Mouse (Mus musculus): ENCODE results near the gene Mepe. TPM values are rescaled to one million over a fixed set of nuclear protein-coding genes. Genes with fewer than 3 reads are reported as not detected.

The Mepe gene
- polyA plus RNA-seq, 1 experiment from 2014 or later = 0.12 TPM

DNA sequence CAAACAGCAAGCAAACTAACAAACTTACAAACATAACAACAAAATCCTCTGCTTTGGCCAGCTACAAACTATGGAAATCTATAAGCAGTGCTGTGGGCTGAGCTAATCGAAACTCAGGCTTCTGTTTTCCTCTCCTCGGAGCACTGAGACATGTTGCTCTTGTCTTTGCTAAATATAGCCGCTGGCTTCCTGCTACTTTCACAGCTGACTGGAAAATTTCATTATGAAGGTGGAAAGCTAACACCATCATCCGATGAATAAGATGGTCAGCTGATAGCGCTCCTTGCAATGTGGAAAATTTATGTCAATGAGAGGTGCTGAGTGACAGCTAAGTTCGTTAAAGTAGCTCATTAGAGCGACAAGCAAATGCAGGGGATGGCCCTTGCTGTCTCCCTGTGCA lies 33.5 kb downstream of the Mepe start:
- no peak for ATAC-seq (ENCODE audit: insufficient number of reproducible peaks, low FRiP score, low TSS enrichment, low read depth)
- H3K4me1 ChIP-seq = peaks cover 5% of the 10 kb centered on the region; the same call in 1 of the 2 replicates
- 33% methylated on average over 7 of the region's 7 CpGs for WGBS

DNA sequence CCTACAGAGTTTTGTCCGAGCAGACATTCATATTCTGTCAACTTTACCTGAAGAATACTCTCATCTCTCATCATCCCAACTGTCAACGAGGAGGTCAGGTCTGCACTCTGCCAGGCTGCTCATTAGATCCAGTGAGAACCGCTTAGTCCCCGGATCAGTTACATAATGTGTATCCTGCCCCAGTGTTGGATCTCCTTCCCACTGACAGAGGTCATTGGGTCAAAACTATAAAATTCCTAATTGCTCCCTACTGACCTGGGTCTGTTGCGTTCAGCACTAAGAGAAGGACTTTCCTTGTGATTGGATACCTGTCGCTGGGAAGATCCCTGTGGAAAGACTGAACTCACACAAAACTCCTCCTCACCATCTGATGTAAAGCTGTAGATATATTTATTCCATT lies 34.1 kb downstream of the Mepe start:
- ATAC-seq (ENCODE audit: insufficient number of reproducible peaks, low FRiP score, low TSS enrichment, low read depth) = no peak
- Histone ChIP-seq H3K4me2 (no peak overlapping the region), H3K4me3 (no peak overlapping the region), H3K36me3 (no peaks in the 10 kb centered on the region), H3K9me3 (no peaks in the 10 kb centered on the region), H3K27ac (no peak overlapping the region), H3K27me3 (no peaks in the 10 kb centered on the region), H3K9ac (no peak overlapping the region), H3K4me1 (peaks cover 5% of the 10 kb centered on the region; the same call in 1 of the 2 replicates)
- WGBS = 21% methylated on average over 6 of the region's 6 CpGs

More for the DNA sequence above, 33.5 kb downstream of the Mepe start:
- Histone ChIP-seq H3K9me3 (no peaks in the 10 kb centered on the region), H3K4me2 (no peak overlapping the region), H3K4me3 (no peak overlapping the region), H3K27ac (no peak overlapping the region), H3K27me3 (no peaks in the 10 kb centered on the region), H3K36me3 (no peaks in the 10 kb centered on the region), H3K9ac (no peak overlapping the region)

GRCm38 (mm10) chr5:104370580-104370979 lies 45.5 kb downstream of the Mepe start:
- no peak for ATAC-seq (ENCODE audit: insufficient number of reproducible peaks, low FRiP score, low TSS enrichment, low read depth)
- Histone ChIP-seq H3K4me1 (0 out of 2 replicates have a peak, but pooled peaks cover 3% of the 10 kb centered on the region), H3K9ac (no peak overlapping the region), H3K4me2 (no peak overlapping the region), H3K4me3 (no peak overlapping the region), H3K27me3 (no peaks in the 10 kb centered on the region), H3K36me3 (no peaks in the 10 kb centered on the region), H3K27ac (no peak overlapping the region), H3K9me3 (no peaks in the 10 kb centered on the region)
- 53% methylated on average over 5 of the region's 5 CpGs for WGBS

- 0 out of 2 replicates have a peak, but pooled peaks cover 3% of the 10 kb centered on the region for H3K4me1 ChIP-seq
- 82% methylated on average over 4 of the region's 4 CpGs for WGBS
- H3K27ac ChIP-seq = no peak overlapping the region
- ATAC-seq (ENCODE audit: insufficient number of reproducible peaks, low FRiP score, low TSS enrichment, low read depth) = no peak
- no peak overlapping the region for H3K4me3 ChIP-seq
- H3K36me3 ChIP-seq = no peaks in the 10 kb centered on the region
- no peak overlapping the region for H3K9ac ChIP-seq
- no peak overlapping the region for H3K4me2 ChIP-seq
- H3K9me3 ChIP-seq = no peaks in the 10 kb centered on the region
- H3K27me3 ChIP-seq = no peaks in the 10 kb centered on the region
Observed at GRCm38 (mm10) chr5:104371284-104371683, 46.2 kb downstream of the Mepe start.

DNA sequence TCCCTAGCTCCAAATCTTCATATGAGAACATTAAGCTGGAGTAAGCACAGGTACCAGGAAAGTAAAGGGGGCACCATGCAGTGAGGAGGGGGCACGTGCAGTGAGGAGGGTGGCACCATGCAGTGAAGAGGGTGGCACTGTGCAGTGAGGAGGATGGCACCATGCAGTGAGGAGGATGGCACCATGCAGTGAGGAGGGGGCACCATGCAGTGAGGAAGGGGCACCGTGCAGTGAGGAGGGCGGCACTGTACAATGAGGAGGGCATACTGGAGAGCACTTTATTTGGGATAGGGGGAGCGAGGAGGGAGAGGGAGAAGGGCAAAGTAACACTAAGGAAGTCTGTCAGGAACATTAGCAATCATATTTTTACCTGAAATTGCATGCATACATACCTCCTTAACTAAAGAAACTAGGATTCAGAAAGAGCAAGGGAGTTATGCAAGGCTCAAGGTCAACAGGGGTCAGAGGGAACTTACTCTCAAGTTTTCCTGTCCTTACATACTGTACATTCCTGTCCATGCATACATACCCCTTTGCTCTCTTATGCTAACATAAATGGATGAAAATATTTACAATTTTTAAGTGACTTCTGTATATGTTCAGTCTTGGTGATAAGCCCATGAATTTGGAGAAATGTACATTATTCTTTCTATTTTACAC lies 48.6 kb downstream of the Mepe start:
- no peaks in the 10 kb centered on the region for H3K36me3 ChIP-seq
- H3K27me3 ChIP-seq = no peaks in the 10 kb centered on the region
- WGBS = 87% methylated on average over 4 of the region's 4 CpGs
- 0 out of 2 replicates have a peak, but pooled peaks cover 3% of the 10 kb centered on the region for H3K4me1 ChIP-seq
- no peak overlapping the region for H3K27ac ChIP-seq
- ATAC-seq (ENCODE audit: insufficient number of reproducible peaks, low FRiP score, low TSS enrichment, low read depth) = no peak
- no peak overlapping the region for H3K4me3 ChIP-seq
- no peak overlapping the region for H3K9ac ChIP-seq
- no peaks in the 10 kb centered on the region for H3K9me3 ChIP-seq
- no peak overlapping the region for H3K4me2 ChIP-seq

DNA sequence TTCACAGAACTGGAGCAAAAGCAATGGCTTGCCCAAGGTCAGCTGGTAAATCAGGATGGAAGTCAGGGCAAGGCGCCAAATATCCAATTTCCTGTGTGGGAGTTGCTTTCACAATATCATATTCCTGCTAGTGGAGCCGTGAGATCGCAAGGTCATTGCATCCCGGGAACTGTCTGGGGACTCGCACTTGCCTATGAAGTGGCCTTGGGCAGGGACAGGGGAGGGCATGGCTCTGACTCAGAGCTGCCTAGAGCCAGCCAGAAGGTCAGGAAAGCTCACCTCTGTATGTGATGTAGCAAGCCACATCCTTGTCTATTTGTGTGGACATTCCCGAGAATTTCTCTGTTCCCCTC lies 49.2 kb downstream of the Mepe start:
- Histone ChIP-seq H3K4me3 (no peak overlapping the region), H3K9me3 (no peaks in the 10 kb centered on the region), H3K4me2 (no peak overlapping the region), H3K4me1 (0 out of 2 replicates have a peak, but pooled peaks cover 3% of the 10 kb centered on the region), H3K9ac (no peak overlapping the region), H3K27me3 (no peaks in the 10 kb centered on the region), H3K27ac (no peak overlapping the region), H3K36me3 (no peaks in the 10 kb centered on the region)
- 35% methylated on average over 6 of the region's 6 CpGs for WGBS
- ATAC-seq (ENCODE audit: insufficient number of reproducible peaks, low FRiP score, low TSS enrichment, low read depth) = 0 out of 2 replicates have a peak, but pooled peaks have one; percentile 48

GRCm38 (mm10) chr5:104375132-104375531 lies 50.0 kb downstream of the Mepe start:
- 20% methylated on average over 2 of the region's 2 CpGs for WGBS
- Histone ChIP-seq H3K9me3 (no peaks in the 10 kb centered on the region), H3K36me3 (no peaks in the 10 kb centered on the region), H3K4me2 (no peak overlapping the region), H3K27me3 (no peaks in the 10 kb centered on the region), H3K27ac (no peak overlapping the region), H3K4me1 (0 out of 2 replicates have a peak, but pooled peaks cover 3% of the 10 kb centered on the region), H3K4me3 (no peak overlapping the region), H3K9ac (no peak overlapping the region)
- no peak for ATAC-seq (ENCODE audit: insufficient number of reproducible peaks, low FRiP score, low TSS enrichment, low read depth)

GRCm38 (mm10) chr5:104376890-104377289 lies 51.8 kb downstream of the Mepe start:
- no peak for ATAC-seq (ENCODE audit: insufficient number of reproducible peaks, low FRiP score, low TSS enrichment, low read depth)
- H3K9ac ChIP-seq = no peak overlapping the region
- no peaks in the 10 kb centered on the region for H3K27me3 ChIP-seq
- no peaks in the 10 kb centered on the region for H3K9me3 ChIP-seq
- no peak overlapping the region for H3K27ac ChIP-seq
- H3K4me1 ChIP-seq = 0 out of 2 replicates have a peak, but pooled peaks cover 3% of the 10 kb centered on the region
- no peak overlapping the region for H3K4me2 ChIP-seq
- no peaks in the 10 kb centered on the region for H3K36me3 ChIP-seq
- H3K4me3 ChIP-seq = no peak overlapping the region
- WGBS = 73% methylated on average over 1 of the region's 1 CpGs

DNA sequence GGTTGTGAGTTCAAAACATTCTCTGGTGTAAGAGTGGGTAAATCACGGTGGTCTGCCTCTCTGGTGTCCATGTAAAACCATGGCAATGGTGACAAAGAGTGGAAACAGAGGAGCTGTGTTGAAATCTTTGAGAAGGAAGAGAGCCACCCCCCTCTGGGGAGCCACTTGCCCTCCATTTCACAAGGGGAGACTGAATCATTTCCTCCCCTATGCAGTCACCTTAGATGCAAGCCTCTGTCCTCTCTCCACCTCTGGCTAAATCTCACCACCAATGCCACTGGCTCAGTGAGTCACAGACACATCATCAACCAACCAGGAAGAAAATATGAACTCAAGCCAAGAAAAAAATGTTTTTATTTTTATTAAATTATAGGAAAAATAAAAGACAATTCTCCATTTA lies 55.4 kb downstream of the Mepe start:
- WGBS = 81% methylated on average over 1 of the region's 1 CpGs
- no peaks in the 10 kb centered on the region for H3K36me3 ChIP-seq
- no peak overlapping the region for H3K9ac ChIP-seq
- H3K9me3 ChIP-seq = no peaks in the 10 kb centered on the region
- ATAC-seq (ENCODE audit: insufficient number of reproducible peaks, low FRiP score, low TSS enrichment, low read depth) = no peak
- H3K4me2 ChIP-seq = no peak overlapping the region
- no peaks in the 10 kb centered on the region for H3K4me1 ChIP-seq
- no peak overlapping the region for H3K27ac ChIP-seq
- H3K4me3 ChIP-seq = no peak overlapping the region
- H3K27me3 ChIP-seq = no peaks in the 10 kb centered on the region

- no peak for ATAC-seq (ENCODE audit: insufficient number of reproducible peaks, low FRiP score, low TSS enrichment, low read depth)
- 54% methylated on average over 5 of the region's 7 CpGs for WGBS
- no peak overlapping the region for H3K4me2 ChIP-seq
Observed at GRCm38 (mm10) chr5:104381671-104382070, 56.5 kb downstream of the Mepe start.

GRCm38 (mm10) chr5:104384540-104384939 lies 59.4 kb downstream of the Mepe start:
- H3K4me1 ChIP-seq = no peaks in the 10 kb centered on the region
- no peaks in the 10 kb centered on the region for H3K27me3 ChIP-seq
- no peaks in the 10 kb centered on the region for H3K9me3 ChIP-seq
- 88% methylated on average over 7 of the region's 7 CpGs for whole genome bisulfite sequencing
- no peak overlapping the region for H3K4me3 ChIP-seq
- no peak overlapping the region for H3K4me2 ChIP-seq
- ATAC-seq (ENCODE audit: insufficient number of reproducible peaks, low FRiP score, low TSS enrichment, low read depth) = no peak
- H3K36me3 ChIP-seq = no peaks in the 10 kb centered on the region
- H3K9ac ChIP-seq = no peak overlapping the region
- no peak overlapping the region for H3K27ac ChIP-seq

More at GRCm38 (mm10) chr5:104381671-104382070, 56.5 kb downstream of the Mepe start:
- H3K9ac ChIP-seq = no peak overlapping the region
- H3K9me3 ChIP-seq = no peaks in the 10 kb centered on the region
- no peak overlapping the region for H3K4me3 ChIP-seq
- no peaks in the 10 kb centered on the region for H3K4me1 ChIP-seq
- H3K27me3 ChIP-seq = no peaks in the 10 kb centered on the region
- H3K27ac ChIP-seq = no peak overlapping the region
- no peaks in the 10 kb centered on the region for H3K36me3 ChIP-seq

DNA sequence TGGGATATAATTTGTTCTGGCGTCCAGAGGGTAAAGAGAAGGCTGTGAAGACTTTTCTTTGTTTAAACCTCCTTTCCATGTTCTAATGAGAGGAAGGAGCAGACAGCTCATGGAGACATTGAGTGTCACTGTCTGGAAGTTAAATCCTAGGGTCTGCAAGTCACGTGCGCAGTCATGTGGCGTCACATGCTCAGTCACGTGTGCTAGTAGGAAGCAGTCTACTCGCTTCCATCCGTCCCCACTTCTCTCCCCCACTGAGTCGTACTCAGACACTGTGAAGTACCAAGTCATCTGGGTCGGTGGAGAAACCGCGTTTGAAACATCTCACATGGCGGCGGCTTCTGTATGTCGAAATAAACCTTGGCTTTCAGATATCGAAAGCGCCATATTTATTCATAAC lies 60.4 kb downstream of the Mepe start:
- Histone ChIP-seq H3K9me3 (no peaks in the 10 kb centered on the region), H3K27ac (no peak overlapping the region), H3K4me2 (no peak overlapping the region), H3K4me1 (no peaks in the 10 kb centered on the region), H3K27me3 (no peaks in the 10 kb centered on the region), H3K9ac (no peak overlapping the region), H3K36me3 (no peaks in the 10 kb centered on the region), H3K4me3 (no peak overlapping the region)
- 90% methylated on average over 16 of the region's 16 CpGs for WGBS
- ATAC-seq (ENCODE audit: insufficient number of reproducible peaks, low FRiP score, low TSS enrichment, low read depth) = no peak

GRCm38 (mm10) chr5:104386908-104387307 lies 61.8 kb downstream of the Mepe start:
- ATAC-seq (ENCODE audit: insufficient number of reproducible peaks, low FRiP score, low TSS enrichment, low read depth) = no peak
- Histone ChIP-seq H3K9me3 (no peaks in the 10 kb centered on the region), H3K4me3 (no peak overlapping the region), H3K36me3 (no peaks in the 10 kb centered on the region), H3K4me2 (no peak overlapping the region), H3K9ac (no peak overlapping the region), H3K4me1 (no peaks in the 10 kb centered on the region), H3K27me3 (no peaks in the 10 kb centered on the region), H3K27ac (no peak overlapping the region)
- 66% methylated on average over 5 of the region's 5 CpGs for WGBS
